In the genomic region with DNA sequence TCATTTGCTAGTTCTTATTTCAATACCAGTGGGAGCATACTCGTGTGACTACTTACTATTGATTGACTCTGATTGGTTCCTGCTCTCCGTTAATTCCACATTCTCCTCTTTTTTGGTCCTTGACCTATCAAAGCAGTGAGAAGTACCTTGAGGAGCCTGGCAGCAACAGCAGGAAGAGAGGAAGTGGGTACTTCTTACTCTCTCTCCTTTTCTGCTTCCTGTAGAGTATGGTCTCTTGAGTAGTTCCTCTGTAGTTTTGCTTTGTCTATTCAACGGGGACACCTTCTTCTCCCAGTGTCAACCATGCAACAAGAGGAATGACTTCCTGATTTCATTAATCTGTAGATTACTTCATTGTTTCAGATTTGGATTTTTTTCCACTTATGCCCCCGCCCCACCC, we compare ENCODE assay signal across 15 mouse cellular contexts.
"Had no signal": no experiment of that assay in that cellular context is flagged by ENCODE, and none has a peak within 500 bp of the region (broad histone marks: within the 10 kb centered on the region; RNA-seq: fewer than 3 reads in every experiment).

No protein-coding gene starts in this region.

- H3K27ac ChIP-seq: kidney, postnatal 0 days; limb, embryonic 15.5 days; liver, embryonic 12.5 days; midbrain, embryonic 15.5 days had no signal

- ATAC-seq: liver, embryonic 12.5 days; midbrain, embryonic 15.5 days had no signal

- H3K4me1 ChIP-seq: limb, embryonic 15.5 days; liver, embryonic 12.5 days; midbrain, embryonic 15.5 days had no signal

- H3K27me3 ChIP-seq: limb, embryonic 15.5 days; liver, embryonic 12.5 days; midbrain, embryonic 15.5 days had no signal

- H3K9ac ChIP-seq: limb, embryonic 15.5 days; liver, embryonic 12.5 days; lung, embryonic 14.5 days; midbrain, embryonic 15.5 days had no signal

- H3K4me3 ChIP-seq: limb, embryonic 15.5 days; liver, embryonic 12.5 days; midbrain, embryonic 15.5 days had no signal

- H3K4me2 ChIP-seq: limb, embryonic 15.5 days; liver, embryonic 12.5 days; lung, embryonic 14.5 days; midbrain, embryonic 11.5 days; midbrain, embryonic 15.5 days had no signal

- H3K9me3 ChIP-seq: limb, embryonic 15.5 days; liver, embryonic 12.5 days; midbrain, embryonic 15.5 days had no signal

- DNase-seq: kidney, adult 11 months; kidney, adult 9 months; kidney, postnatal 36 days; layer of hippocampus, adult 9-11 months; layer of hippocampus, postnatal 36 days; lung, embryonic 14.5 days; lung, postnatal 14 days; right cerebral cortex, adult 18-20 months; right cerebral cortex, postnatal 25 days; thymus, postnatal 14 days had no signal

- H3K36me3 ChIP-seq: limb, embryonic 15.5 days; liver, embryonic 12.5 days; midbrain, embryonic 15.5 days had no signal
